Comparison of ENCODE assay signal across 8 mouse cellular contexts in genomic region chr3:129591251-129591650, GRCm38 (mm10). TPM values are rescaled to one million over a fixed set of nuclear protein-coding genes. Genes with fewer than 3 reads are reported as not detected.
A peak's percentile ranks its signal among the peaks of the same experiment; 100 is the strongest.
DNase-seq lines count a peak whose midpoint lies in the region; ATAC-seq and TF ChIP-seq lines count a peak whose summit lies in the region.

No protein-coding gene starts in this region.

- intact Hi-C loops in heart, postnatal 10 days (cut with DNase I): no loop called here

- 0 out of 2 replicates have a peak overlapping the region, but pooled peaks have one; percentile 15 for H3K9ac ChIP-seq in heart, postnatal 0 days (replicated peaks; ENCODE audit: low read depth, low read length)
- no peak overlapping the region for H3K9ac ChIP-seq in midbrain, embryonic 12.5 days (replicated peaks)
- no peak overlapping the region for H3K9ac ChIP-seq in midbrain, embryonic 11.5 days (ENCODE audit: low read length)

- DNase-seq in heart, postnatal 0 days (ENCODE audit: low spot score): no peak
- DNase-seq in heart, postnatal 10 days: no peak
- DNase-seq in midbrain, embryonic 11.5 days (ENCODE audit: low spot score, missing footprints): no peak
- peak; percentile 54 for DNase-seq in kidney, postnatal 10 days
- no peak for DNase-seq in urinary bladder, postnatal 4 days (ENCODE audit: low spot score in 2 of 2)
- no peak for DNase-seq in right cerebral cortex, postnatal 10 days (ENCODE audit: low spot score in 2 of 2)

- no peak for TF ChIP-seq CTCF in heart, postnatal 0 days (IDR thresholded peaks at IDR 0.05; ENCODE audit: low read depth)
- no peak for TF ChIP-seq CTCF in small intestine, adult 2 months (IDR thresholded peaks at IDR 0.05; ENCODE audit: extremely low read depth, insufficient read length, insufficient replicate concordance, low read depth, low read length)

- TF ChIP-seq POLR2A in small intestine, adult 2 months (IDR thresholded peaks at IDR 0.05; ENCODE audit: low read depth, low read length): no peak

- no peaks in the 10 kb centered on the region for H3K9me3 ChIP-seq in heart, postnatal 0 days (replicated peaks; ENCODE audit: control insufficient read depth, low read length)
- H3K9me3 ChIP-seq in midbrain, embryonic 12.5 days: no peaks in the 10 kb centered on the region
- H3K9me3 ChIP-seq in midbrain, embryonic 11.5 days (ENCODE audit: control insufficient read depth, low read length): no peaks in the 10 kb centered on the region

- ATAC-seq in heart, postnatal 0 days (ENCODE audit: insufficient read depth, low read depth): no peak
- ATAC-seq in midbrain, embryonic 12.5 days (ENCODE audit: low FRiP score, low read depth): no peak
- no peak for ATAC-seq in midbrain, embryonic 11.5 days (ENCODE audit: low FRiP score)

- TF ChIP-seq EP300 in heart, postnatal 0 days (IDR thresholded peaks at IDR 0.05; ENCODE audit: low read depth): no peak

- H3K36me3 ChIP-seq in heart, postnatal 0 days (replicated peaks; ENCODE audit: control insufficient read depth, insufficient read depth, low read length): no peaks in the 10 kb centered on the region
- H3K36me3 ChIP-seq in midbrain, embryonic 12.5 days: no peaks in the 10 kb centered on the region
- no peaks in the 10 kb centered on the region for H3K36me3 ChIP-seq in midbrain, embryonic 11.5 days (ENCODE audit: control insufficient read depth, insufficient read depth, low read length)
- peaks cover 5% of the 10 kb centered on the region; the same call in 1 of the 2 replicates for H3K36me3 ChIP-seq in small intestine, adult 2 months (ENCODE audit: control insufficient read depth, insufficient read depth, low read length)

- H3K4me2 ChIP-seq in heart, postnatal 0 days (ENCODE audit: low read depth, low read length): peak overlapping the region; percentile 52
- no peak overlapping the region for H3K4me2 ChIP-seq in midbrain, embryonic 12.5 days (replicated peaks)
- no peak overlapping the region for H3K4me2 ChIP-seq in midbrain, embryonic 11.5 days

- H3K4me1 ChIP-seq in heart, postnatal 0 days (ENCODE audit: control insufficient read depth, insufficient read depth): peaks cover 24% of the 10 kb centered on the region
- H3K4me1 ChIP-seq in midbrain, embryonic 12.5 days: peaks cover 10% of the 10 kb centered on the region
- peaks cover 3% of the 10 kb centered on the region for H3K4me1 ChIP-seq in midbrain, embryonic 11.5 days (ENCODE audit: control insufficient read depth, insufficient read depth, low read length)
- H3K4me1 ChIP-seq in small intestine, adult 2 months (ENCODE audit: control insufficient read depth, insufficient read depth, insufficient read length, low read length): peaks cover 28% of the 10 kb centered on the region; the same call in 1 of the 2 replicates

- 65% methylated on average over 9 of the region's 9 CpGs for WGBS in heart, postnatal 0 days
- WGBS in midbrain, embryonic 12.5 days: 70% methylated on average over 9 of the region's 9 CpGs
- 60% methylated on average over 9 of the region's 9 CpGs for WGBS in midbrain, embryonic 11.5 days
- WGBS in small intestine, adult 2 months: 77% methylated on average over 9 of the region's 9 CpGs

- H3K27me3 ChIP-seq in heart, postnatal 0 days (ENCODE audit: control insufficient read depth, insufficient read depth, low read length): no peaks in the 10 kb centered on the region
- no peaks in the 10 kb centered on the region for H3K27me3 ChIP-seq in midbrain, embryonic 12.5 days
- H3K27me3 ChIP-seq in midbrain, embryonic 11.5 days (ENCODE audit: control insufficient read depth, insufficient read depth, low read length): no peaks in the 10 kb centered on the region
- H3K27me3 ChIP-seq in small intestine, adult 2 months (ENCODE audit: control insufficient read depth, insufficient read depth, low read length): no peaks in the 10 kb centered on the region

- peak overlapping the region; percentile 88 for H3K27ac ChIP-seq in heart, postnatal 0 days (ENCODE audit: low read depth)
- H3K27ac ChIP-seq in midbrain, embryonic 12.5 days (replicated peaks): peak overlapping the region; percentile 20; the same call in 1 of the 2 replicates
- H3K27ac ChIP-seq in midbrain, embryonic 11.5 days (ENCODE audit: low read depth, low read length): no peak overlapping the region
- peak overlapping the region; percentile 44 for H3K27ac ChIP-seq in small intestine, adult 2 months (ENCODE audit: insufficient read depth, low read depth, low read length)

- no peak overlapping the region for H3K4me3 ChIP-seq in heart, postnatal 0 days (ENCODE audit: low read depth, low read length)
- H3K4me3 ChIP-seq in midbrain, embryonic 12.5 days: no peak overlapping the region
- H3K4me3 ChIP-seq in midbrain, embryonic 11.5 days (ENCODE audit: low read depth, low read length): no peak overlapping the region
- no peak overlapping the region for H3K4me3 ChIP-seq in small intestine, adult 2 months (ENCODE audit: low read depth, low read length)

RNA-seq across cellular contexts. Expression of gene Elovl6, which starts 59.1 kb away (rescaled TPM):
- total RNA-seq in heart, postnatal 0 days (2014; rRNA removed; ENCODE audit: low replicate concordance): 2.4 and 5.2 TPM in 2 replicates
- polyA plus RNA-seq in heart, postnatal 0 days (2015; fragmentation: Nextera tagmentation; extraction: Ambion mirVana): 2.9 TPM in 2 replicates
- 1 to 10 TPM; 3.3 to 8.1 TPM for total RNA-seq in heart, postnatal 10 days (2021)
- 34.4 and 35.5 TPM in 2 replicates for polyA plus RNA-seq in midbrain, embryonic 12.5 days (2016; fragmentation: Nextera tagmentation; extraction: Ambion mirVana)
- polyA plus RNA-seq in midbrain, embryonic 11.5 days (2014; fragmentation: Nextera tagmentation; extraction: Ambion mirVana): 40.9 and 41.0 TPM in 2 replicates
- polyA plus RNA-seq in small intestine, adult 2 months (2012; rRNA removed): 25.3 and 56.2 TPM in 2 replicates
